Mouse (Mus musculus) G1E (cell line): Measurements from ENCODE around the gene Cdx4.

ENCODE experiments used
- CTCF ChIP-seq: IDR thresholded peaks from 2 replicates; pipeline ENCODE4 v1.5.1; 2012; ENCODE audit warnings: low read depth, low read length, inconsistent platforms, mixed read lengths
- GATA1 ChIP-seq: IDR thresholded peaks from 2 replicates; pipeline ENCODE4 v1.6.1; 2012; ENCODE audit warnings: borderline replicate concordance, low read length, inconsistent platforms, mixed read lengths
- TAL1 ChIP-seq: conservative IDR thresholded peaks from 2 replicates; pipeline ENCODE4 v1.6.1; 2012; ENCODE audit warnings: low read depth, low read length, inconsistent platforms, mixed read lengths

GRCm38 (mm10) chrX:103368650-103369049, 47.5 kb downstream of the Cdx4 start:
- TF ChIP-seq CTCF (no peak), GATA1 (no peak), TAL1 (no peak)
